Mouse (Mus musculus) retina, adult 2 months (tissue): ENCODE results near the gene Qk.

Source experiments
- DNase-seq: peaks from one replicate; pipeline ENCODE4 v3.0.0-alpha.2; 2012; ENCODE audit warnings: low read depth, low spot score

Qk gene

DNA sequence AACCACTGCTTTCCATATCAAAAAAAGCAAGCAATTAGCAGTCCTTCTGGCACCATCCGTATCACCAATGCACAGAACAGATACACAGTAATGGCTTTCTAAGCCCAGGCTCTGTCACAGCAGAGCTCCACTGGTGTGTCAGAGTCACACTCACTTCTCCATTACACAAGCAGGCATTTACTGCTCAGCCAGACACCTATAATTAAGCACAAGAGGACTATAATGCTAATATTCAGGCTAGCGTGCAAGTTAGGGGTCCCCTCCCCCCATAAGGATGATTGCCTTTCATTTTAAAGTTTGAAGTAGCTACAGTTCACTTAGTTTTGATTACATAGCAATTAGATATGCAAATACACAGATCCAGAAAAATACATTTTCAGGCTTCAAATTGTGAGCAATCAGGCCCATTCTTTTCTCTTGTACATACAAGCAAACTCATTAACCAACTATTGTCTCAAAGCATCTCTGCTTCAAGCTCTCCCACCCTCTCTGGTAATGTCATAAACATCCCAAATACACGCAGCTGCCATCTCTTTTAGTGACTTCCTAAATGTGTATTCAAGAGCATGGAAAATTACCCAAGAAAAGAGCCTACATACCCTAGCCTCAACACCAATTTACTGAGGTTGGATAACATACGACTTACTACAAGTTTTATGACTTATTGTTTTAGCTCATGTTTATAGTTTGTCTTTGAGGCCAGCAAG lies 68.2 kb downstream of the Qk start:
- DNase-seq, result no peak

DNA sequence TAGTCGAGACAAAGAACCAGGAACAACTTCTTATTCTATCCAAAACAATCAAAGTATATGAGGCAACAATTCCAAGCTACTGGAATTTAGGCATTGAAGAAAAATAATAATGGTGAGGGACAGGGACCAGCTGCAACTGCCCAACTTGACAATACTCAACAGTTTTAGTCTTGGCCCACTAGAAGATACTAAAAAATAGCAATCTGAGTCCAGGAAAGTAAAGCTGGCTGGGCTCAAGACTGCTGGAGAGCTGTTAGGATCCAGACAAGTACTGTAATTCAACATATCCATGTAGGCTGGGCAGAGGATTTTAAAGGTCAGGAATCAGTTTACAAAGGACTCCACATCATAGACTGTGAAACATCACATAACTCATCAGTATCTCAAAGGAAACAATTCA lies 79.6 kb downstream of the Qk start:
- DNase-seq, result no peak

DNA sequence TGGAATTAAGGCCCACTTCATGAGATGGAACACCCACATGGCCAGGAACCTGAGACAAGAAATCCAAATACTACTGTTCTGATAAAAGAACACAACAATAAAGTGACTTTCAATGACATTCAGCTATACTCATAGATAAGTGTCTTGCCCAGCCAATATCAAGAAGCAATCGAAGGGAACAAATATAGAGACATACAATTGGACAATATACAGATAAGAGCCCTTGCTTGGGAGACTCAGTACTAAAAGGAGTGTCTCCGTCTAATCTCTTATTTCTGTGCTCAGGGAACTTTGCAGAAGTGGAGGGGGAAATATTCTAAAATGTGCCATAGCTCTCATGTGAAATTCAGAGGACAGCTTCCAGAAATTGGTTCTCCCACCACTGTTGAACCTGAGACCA lies 83.1 kb downstream of the Qk start:
- DNase-seq, result no peak

DNA sequence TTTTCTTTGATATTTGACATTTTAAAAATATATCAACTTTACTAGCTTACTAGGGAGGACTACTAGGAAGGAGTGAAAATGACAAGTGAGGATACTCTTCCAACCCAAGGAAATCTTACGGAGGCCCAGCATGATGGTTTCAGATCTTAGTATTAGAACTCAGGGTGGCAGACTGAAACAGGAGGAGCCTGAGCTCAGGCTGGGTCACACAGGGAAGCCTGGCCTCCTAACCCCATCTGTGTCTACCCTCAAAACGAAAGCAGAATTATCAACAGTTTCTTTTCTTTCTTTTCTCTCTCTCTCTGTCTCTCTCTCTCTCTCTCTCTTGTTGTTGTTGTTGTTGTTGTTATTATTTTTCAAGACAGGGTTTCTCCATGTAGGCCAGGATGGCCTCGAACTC lies 87.2 kb downstream of the Qk start:
- DNase-seq, result no peak

DNA sequence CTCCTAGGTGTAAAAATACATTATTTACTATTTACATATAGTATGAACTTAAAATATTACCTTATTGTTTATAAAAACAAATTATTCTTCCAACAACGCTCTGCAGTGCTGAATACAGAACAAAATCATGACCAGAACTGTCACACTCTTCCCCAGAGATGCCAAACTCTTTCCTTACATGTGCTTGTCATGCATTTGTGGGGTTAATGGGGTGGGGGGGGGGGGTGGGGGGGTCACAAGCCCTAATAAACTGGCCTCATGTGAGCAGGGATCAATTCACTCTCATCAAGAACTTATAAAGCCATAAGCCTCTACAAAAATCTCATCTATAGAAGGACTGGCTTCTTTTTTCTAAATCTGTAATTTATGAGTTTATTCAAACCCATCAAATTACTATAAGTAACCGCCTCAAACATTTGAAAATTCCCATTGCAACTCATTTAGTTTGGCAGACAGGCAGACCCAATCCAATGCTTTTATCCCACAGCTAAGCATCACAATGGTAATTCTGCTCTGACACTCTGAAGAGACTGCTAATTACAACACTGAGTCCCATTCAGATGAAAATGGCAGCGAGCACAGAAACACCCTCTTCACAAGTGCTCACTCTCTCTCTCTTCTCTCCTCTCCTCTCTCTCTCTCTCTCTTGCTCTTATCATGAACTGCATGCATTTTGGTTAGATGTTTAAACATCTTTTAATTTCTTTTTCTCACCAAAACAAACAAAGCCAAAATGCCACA lies 91.7 kb downstream of the Qk start:
- DNase-seq, result no peak

DNA sequence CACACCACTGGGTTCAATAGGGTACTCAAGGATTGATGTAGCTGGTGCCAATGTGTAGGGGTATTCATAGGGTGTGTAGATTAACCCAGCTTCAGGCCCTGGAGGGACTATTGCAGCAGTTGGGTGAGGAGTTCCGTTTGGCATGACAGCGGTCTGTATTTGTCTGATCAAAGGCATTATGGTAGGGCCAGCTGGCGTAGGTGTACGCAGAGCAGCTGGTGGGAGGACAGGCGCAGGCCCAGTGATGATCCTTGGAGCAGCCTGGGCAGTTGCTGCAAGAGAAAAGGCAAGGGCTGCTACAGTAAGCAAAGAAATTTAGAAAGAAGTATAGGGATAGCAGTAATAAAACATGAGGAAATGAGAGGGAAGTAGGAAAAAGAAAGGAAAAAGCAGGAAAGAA lies 103.5 kb downstream of the Qk start:
- no peak for DNase-seq

DNA sequence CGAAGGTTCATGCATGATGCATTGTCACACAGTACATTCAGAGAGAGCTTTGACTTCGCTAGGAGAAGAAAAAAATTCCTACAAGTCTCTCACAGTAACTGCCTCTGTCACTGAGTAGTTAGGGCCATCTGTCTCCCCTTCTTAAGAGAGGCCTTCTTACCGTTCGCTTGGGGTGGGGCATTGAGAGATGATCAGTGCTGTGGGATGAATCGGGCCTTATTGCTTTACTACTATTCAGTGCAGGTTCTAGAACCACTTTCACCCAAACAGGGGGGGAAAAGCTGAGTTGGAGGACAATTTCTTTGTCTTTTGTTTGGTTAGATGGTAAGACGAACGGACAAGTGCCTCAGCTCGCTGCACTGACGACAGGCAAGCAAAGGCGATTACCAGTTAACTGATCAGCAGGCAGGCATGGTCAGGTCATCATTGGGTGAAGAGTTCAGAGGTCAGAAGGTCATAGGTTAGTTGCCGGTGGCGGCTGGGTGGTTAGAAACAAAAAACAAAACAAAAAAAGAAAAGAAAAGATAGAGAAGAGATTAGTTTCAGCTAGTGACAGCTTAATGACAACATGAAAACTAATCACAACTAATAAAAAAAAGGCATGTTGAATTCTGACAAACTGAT lies 110.4 kb downstream of the Qk start:
- DNase-seq, result peak; percentile 4

DNA sequence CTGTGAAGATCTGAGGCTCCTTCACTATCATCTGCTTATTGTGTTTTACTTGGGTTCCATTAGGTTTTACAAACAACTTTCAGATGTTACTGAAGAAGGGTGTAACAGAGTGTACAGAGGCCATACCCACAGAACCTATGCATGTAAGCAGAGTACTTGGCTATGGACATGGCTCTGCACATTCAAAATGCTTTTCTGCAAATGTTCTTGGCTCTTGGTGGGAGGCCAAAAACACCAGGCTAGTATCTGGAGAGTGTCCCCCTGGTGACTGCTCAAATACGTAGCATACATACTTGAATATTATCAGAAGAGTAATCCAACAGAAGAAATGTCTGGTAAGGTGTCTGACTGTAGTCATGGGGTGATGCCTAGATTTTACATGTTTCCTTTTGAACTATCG lies 121.0 kb downstream of the Qk start:
- no peak for DNase-seq

DNA sequence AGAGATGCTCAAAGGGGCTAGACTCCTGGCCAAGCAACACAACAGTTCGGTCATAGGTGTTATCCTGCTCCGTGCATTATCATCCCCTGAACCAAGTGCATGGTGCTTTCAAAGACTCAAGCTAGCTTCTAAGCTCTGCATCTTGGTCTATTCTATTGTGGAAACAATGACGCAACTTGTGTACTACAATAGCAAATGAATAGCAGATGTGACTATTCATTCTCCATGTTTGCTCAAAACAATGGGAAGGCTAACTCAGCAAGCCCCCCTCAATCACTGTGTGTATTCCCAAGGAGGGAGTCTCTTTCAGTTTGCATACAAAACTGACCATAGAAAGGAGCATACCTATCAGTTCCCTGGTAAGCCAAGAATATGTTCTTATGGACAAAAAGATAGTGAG lies 121.4 kb downstream of the Qk start:
- DNase-seq, result no peak

DNA sequence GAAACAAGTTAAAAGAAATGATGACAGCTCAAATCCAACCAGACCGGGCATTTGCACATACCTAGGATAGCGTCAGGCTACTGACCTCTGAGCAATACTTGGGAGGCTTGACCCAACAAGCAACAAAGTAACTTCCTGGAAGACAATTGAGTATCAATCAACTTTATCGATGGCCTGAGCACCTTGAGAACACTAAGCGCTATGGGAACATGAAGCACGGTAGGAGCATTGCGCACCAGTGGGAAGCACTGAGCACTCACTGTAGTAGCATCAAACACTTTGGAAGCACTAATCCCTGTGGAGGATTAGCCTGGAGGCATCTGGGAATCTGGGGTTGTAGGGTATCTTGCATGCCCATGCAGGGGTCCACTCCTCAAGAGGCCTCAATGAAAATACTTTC lies 124.0 kb downstream of the Qk start:
- no peak for DNase-seq

DNA sequence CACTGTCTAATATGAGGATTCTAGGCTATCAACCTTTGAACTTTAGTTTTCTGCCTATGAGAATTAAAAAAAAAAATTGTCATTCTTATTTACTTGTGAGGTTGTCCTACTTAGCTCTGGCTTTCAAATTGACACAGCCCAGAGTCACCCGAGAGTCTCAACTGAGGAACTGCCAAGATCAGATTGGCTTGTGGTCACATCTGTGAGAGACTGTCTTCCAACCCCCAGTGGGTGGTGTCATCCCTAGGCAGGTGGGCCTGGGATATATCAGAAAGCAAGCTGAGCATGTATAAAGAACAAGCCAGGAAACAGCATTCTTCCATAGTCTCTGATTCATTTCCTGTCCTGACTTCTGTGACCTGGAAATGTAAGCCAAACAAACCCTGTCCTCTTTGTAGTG lies 128.8 kb downstream of the Qk start:
- no peak for DNase-seq

DNA sequence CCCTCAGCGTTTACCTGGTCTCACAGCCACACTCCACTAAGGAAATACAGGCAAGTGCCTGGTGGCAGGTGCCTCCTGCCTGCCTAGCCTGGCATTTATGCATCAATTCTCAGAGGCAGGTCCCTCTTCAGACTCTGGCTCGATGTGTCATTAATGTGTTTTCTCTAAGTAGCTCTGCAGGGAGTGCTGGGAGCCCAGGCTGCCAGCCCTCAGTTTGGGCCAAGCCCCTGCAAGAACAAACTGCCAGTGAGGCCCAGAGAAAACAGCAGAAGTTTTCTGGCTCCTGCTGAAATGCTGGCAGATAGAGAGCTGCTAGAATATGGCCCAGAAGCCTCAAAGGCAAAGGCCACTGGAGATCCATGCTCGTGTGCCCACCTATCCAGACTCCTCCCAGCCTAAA lies 131.2 kb downstream of the Qk start:
- DNase-seq, result no peak

DNA sequence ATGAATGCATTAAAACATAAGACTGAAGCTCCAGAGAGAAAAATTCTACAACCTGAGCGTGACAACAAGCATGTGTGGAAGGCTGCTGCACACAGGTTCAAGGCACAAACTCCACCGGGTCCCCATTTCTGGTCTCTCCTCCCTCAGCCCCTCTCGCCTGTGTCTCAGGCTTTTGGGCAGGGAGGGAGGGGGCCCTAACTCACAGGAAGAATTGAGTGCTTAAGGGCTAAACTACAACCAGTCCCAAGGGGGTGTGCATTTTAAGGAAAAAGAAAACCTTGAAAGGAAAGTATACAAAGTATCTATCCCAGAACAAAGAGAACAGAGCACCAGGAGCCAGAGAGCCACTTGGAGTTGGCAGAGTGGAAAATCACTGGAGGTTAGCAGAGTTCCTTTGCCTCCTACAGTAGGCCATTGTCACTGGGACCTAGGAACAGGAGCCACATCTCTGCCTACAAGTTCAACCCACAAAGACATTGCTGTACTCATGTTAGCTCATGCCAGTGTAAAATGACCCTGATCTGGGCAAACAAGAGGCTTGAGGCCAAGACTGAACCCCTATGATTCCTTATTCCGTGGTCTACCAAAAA lies 132.1 kb downstream of the Qk start:
- no peak for DNase-seq

DNA sequence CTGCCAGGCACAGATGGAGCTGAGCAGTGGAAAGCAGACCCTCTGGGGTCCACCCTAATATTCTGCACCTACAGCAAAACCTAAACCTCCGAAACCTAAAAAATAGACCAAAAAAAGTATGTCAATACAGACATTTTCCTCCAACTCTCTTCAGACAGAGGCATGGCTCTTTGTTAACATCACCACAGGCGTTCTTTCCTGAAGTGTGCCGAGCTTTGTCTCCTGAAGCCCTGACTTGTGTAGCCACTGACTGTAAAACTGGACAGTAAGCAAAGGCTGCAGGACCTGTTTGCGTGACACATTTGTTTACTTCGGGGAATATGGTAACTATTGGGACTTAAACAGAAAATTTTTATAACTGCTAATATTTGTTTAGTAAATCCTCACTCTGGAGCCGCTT lies 137.9 kb downstream of the Qk start:
- no peak for DNase-seq

DNA sequence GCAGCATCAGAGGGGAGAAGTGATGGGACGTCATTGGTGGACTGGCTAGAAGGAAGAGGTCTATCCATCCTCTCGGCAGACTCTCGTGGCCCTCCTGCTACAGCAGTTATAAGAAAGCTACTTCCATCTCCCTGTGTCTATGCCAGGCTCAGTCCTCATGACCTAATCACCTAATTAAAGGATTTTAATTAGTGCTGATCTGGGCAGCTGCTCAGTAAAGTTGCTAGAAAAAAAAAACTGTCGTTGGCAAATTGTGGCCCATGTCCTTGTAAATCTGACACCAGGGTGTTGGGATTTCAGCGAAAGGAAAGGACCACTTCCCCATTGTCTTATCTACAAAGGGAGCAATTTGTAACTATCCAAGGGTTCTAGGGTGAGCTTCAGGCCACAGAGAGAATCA lies 142.6 kb downstream of the Qk start:
- DNase-seq, result peak; percentile 9

DNA sequence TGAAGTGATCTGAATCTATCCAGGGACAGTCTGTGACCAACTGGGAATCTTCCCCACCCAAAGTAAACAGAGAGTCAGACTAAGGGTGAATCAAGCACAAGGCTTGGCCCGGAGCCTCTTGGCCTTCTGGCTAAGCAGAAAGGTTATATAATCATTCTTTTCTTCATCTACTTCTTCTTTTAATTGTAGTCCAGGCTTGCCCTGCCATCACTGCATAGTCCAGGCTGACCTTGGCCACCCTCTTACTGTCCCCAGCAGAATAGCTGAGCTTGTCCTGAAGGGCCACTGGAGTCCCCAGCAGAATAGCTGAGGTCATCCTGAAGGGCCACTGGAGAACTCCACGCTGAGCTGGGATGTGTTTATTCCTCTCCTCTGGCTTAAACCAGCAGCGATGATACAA lies 158.4 kb downstream of the Qk start:
- DNase-seq, result no peak

DNA sequence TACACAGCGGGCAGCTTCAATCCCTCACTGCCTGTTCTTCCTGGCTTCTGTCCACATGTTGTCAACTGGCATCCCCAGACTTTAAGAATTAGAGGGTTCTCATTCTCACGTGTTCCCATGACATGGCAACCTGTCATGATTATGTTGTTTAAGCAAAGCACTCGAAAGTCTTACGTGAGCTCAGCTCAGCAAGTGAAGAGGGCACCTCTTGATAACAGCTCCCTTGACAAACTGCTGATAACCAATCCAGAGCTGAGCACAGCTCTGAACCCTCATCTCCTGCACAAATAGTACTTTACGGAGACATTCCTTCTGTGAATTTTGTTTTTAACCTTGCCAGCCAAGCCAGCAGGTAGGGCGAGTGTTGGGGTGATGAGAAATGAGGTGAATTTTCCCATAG lies 159.2 kb downstream of the Qk start:
- no peak for DNase-seq

DNA sequence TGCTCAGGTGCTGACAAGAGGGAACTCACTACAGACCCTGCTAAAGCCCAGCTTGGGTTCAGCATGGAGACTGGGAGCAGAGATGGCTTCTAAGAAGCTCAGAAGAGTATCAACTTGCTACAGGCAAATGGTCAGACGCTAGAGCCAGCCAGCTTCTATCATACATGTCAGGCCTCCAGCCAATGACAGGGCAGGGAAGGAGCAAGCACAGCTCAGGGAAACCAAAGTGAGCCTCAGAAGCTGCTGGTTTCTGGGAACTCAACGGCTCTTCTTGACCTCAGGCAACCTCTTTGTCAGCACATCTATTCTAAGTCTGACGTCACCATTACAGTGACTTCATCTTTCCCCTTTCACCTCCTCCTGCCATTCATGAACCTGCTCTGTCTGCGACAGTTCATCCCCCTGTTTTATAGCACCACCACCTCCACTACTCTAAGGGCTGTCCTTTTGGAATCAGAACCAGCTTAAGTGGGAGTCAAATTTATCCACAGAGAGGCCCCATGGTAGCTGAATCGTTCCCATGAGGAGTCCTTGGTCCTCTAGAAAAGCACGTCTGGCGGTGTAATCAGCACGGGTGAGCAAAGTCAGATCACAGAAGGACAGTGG lies 166.7 kb downstream of the Qk start:
- no peak for DNase-seq
